Mouse (Mus musculus): Measurements from ENCODE around the gene Osbpl2. TPM values are rescaled to one million over a fixed set of nuclear protein-coding genes. Genes with fewer than 3 reads are reported as not detected.

Osbpl2 gene
- polyA plus RNA-seq, 1 experiment: 0.76 TPM

GRCm38 (mm10) chr2:180084565-180084964 is 34.5 kb upstream of the Osbpl2 start:
- H3K36me3 ChIP-seq (ENCODE audit: control insufficient read depth): peaks cover 33% of the 10 kb centered on the region
- TF ChIP-seq TAL1 (IDR thresholded peaks at IDR 0.05; ENCODE audit: low read length) (no peak), GATA1 (IDR thresholded peaks at IDR 0.05; ENCODE audit: low read length) (no peak)
- H3K9me3 ChIP-seq (ENCODE audit: control insufficient read depth, low read length): peaks cover 2% of the 10 kb centered on the region; the same call in 1 of the 2 replicates
- no peaks in the 10 kb centered on the region for H3K27me3 ChIP-seq (ENCODE audit: control insufficient read depth)
- H3K4me1 ChIP-seq (ENCODE audit: control insufficient read depth): no peaks in the 10 kb centered on the region
- H3K4me3 ChIP-seq (replicated peaks): no peak overlapping the region

- Histone ChIP-seq H3K36me3 (ENCODE audit: control insufficient read depth) (peaks cover 33% of the 10 kb centered on the region), H3K4me3 (replicated peaks) (no peak overlapping the region), H3K4me1 (ENCODE audit: control insufficient read depth) (no peaks in the 10 kb centered on the region)
Observed at GRCm38 (mm10) chr2:180085926-180086636, 33.0 kb upstream of the Osbpl2 start.

DNA sequence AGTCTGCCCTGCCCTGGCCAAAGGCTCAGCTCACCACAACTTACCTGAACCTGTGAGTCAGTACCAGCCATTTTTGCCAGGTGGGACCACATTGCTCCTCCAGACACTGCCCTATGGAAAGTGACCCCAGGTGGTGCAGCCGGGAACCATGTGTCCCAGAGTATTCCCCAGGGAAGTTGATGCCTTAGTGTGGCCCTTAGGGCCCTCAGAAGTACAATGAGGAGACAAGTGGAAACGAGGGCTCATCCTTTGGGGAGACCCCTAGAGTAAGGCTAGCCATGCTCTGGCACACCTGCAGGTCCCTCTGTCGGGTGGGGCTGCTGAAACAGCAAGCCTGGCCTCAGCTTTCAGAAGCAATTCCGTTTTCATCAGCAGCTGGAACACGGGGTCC is 32.5 kb upstream of the Osbpl2 start:
- Histone ChIP-seq H3K4me1 (ENCODE audit: control insufficient read depth) (no peaks in the 10 kb centered on the region), H3K27me3 (ENCODE audit: control insufficient read depth) (no peaks in the 10 kb centered on the region), H3K36me3 (ENCODE audit: control insufficient read depth) (peaks cover 32% of the 10 kb centered on the region), H3K9me3 (ENCODE audit: control insufficient read depth, low read length) (peaks cover 2% of the 10 kb centered on the region; the same call in 1 of the 2 replicates), H3K4me3 (replicated peaks) (no peak overlapping the region)
- no peak for TF ChIP-seq GATA1 (IDR thresholded peaks at IDR 0.05; ENCODE audit: low read length)
- TF ChIP-seq TAL1 (IDR thresholded peaks at IDR 0.05; ENCODE audit: low read length): no peak

More at GRCm38 (mm10) chr2:180085926-180086636, 33.0 kb upstream of the Osbpl2 start:
- Histone ChIP-seq H3K9me3 (ENCODE audit: control insufficient read depth, low read length) (peaks cover 2% of the 10 kb centered on the region; the same call in 1 of the 2 replicates), H3K27me3 (ENCODE audit: control insufficient read depth) (no peaks in the 10 kb centered on the region)
- TF ChIP-seq TAL1 (IDR thresholded peaks at IDR 0.05; ENCODE audit: low read length) (no peak), GATA1 (IDR thresholded peaks at IDR 0.05; ENCODE audit: low read length) (no peak)

DNA sequence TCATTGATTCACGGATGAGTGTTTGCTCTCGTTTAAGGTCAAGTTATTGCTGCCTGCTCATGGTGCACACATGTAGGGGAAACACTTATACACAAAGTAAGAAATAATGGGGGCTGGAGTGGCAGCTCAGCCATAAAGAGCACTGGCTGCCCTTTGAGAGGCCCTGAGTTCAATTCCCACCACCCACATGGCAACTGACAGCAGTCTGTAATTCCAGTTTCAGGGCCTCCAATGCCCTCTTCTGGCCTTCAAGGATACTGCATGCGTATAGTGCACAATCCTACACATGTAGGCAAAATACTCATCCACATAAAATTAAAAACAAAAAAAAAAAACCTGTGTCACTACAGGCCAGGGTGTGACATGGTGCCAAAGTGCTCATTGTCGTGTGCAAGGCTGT is 31.6 kb upstream of the Osbpl2 start:
- Histone ChIP-seq H3K36me3 (ENCODE audit: control insufficient read depth) (peaks cover 25% of the 10 kb centered on the region), H3K9me3 (ENCODE audit: control insufficient read depth, low read length) (peaks cover 2% of the 10 kb centered on the region; the same call in 1 of the 2 replicates), H3K4me3 (replicated peaks) (no peak overlapping the region), H3K4me1 (ENCODE audit: control insufficient read depth) (no peaks in the 10 kb centered on the region), H3K27me3 (ENCODE audit: control insufficient read depth) (no peaks in the 10 kb centered on the region)
- TF ChIP-seq TAL1 (IDR thresholded peaks at IDR 0.05; ENCODE audit: low read length) (no peak), GATA1 (IDR thresholded peaks at IDR 0.05; ENCODE audit: low read length) (no peak)

- peaks cover 8% of the 10 kb centered on the region for H3K36me3 ChIP-seq (ENCODE audit: control insufficient read depth)
- no peaks in the 10 kb centered on the region for H3K4me1 ChIP-seq (ENCODE audit: control insufficient read depth)
- H3K9me3 ChIP-seq (ENCODE audit: control insufficient read depth, low read length): peaks cover 2% of the 10 kb centered on the region; the same call in 1 of the 2 replicates
- H3K27me3 ChIP-seq (ENCODE audit: control insufficient read depth): no peaks in the 10 kb centered on the region; the same call in 1 of the 2 replicates
- no peak for TF ChIP-seq TAL1 (IDR thresholded peaks at IDR 0.05; ENCODE audit: low read length)
- H3K4me3 ChIP-seq (replicated peaks): no peak overlapping the region
Observed at GRCm38 (mm10) chr2:180090285-180090684, 28.8 kb upstream of the Osbpl2 start.

DNA sequence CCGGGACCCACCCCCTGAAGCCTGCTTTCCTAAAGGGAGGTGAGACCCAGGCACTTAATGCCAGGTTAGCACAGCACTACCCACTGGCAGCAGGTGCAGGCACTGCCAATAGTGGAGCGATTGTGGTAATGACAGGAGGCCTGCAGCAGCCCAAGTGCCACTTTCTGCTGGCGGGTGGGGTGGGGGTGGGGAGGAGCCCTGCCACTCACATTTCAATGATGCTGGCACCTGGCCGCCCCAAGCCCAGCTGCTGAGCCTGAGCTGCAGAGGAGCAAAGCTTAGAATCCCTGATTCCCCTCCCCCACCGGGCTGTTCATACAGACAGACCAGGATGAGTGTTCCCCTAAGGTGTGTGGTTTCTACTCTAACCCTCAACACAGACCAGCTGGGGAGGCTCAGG is 23.4 kb upstream of the Osbpl2 start:
- Histone ChIP-seq H3K4me3 (replicated peaks) (no peak overlapping the region), H3K9me3 (ENCODE audit: control insufficient read depth, low read length) (no peaks in the 10 kb centered on the region), H3K27me3 (ENCODE audit: control insufficient read depth) (peaks cover 44% of the 10 kb centered on the region), H3K4me1 (ENCODE audit: control insufficient read depth) (peaks cover 16% of the 10 kb centered on the region), H3K36me3 (ENCODE audit: control insufficient read depth) (no peaks in the 10 kb centered on the region)
- TF ChIP-seq TAL1 (IDR thresholded peaks at IDR 0.05; ENCODE audit: low read length) (no peak), GATA1 (IDR thresholded peaks at IDR 0.05; ENCODE audit: low read length) (no peak)

GRCm38 (mm10) chr2:180097585-180097984 is 21.5 kb upstream of the Osbpl2 start:
- Histone ChIP-seq H3K36me3 (ENCODE audit: control insufficient read depth) (no peaks in the 10 kb centered on the region), H3K4me1 (ENCODE audit: control insufficient read depth) (peaks cover 16% of the 10 kb centered on the region), H3K27me3 (ENCODE audit: control insufficient read depth) (peaks cover 63% of the 10 kb centered on the region), H3K9me3 (ENCODE audit: control insufficient read depth, low read length) (no peaks in the 10 kb centered on the region; the same call in 1 of the 2 replicates), H3K4me3 (replicated peaks) (no peak overlapping the region)
- TF ChIP-seq TAL1 (IDR thresholded peaks at IDR 0.05; ENCODE audit: low read length) (no peak), GATA1 (IDR thresholded peaks at IDR 0.05; ENCODE audit: low read length) (no peak)

DNA sequence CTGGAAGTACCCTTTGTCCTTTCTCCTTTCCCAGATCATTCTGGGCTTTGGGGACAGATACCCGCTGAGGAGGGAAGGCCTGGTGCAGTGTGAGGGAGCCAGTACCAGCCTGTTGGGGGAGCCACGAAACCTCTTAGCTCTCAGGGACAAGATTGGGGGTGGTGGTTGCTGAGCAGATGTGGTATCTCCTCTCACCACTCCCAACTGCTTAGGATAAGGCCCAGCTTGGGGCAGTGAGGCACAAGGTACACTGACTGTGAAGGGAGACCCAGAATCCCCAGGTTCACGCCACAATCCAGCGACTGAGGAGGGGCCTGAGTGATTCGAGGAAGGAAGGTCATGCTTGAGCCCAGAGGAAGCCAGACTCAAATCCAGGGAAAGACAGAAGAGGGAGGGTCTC is 20.9 kb upstream of the Osbpl2 start:
- Histone ChIP-seq H3K9me3 (ENCODE audit: control insufficient read depth, low read length) (no peaks in the 10 kb centered on the region; the same call in 1 of the 2 replicates), H3K4me3 (replicated peaks) (no peak overlapping the region), H3K4me1 (ENCODE audit: control insufficient read depth) (peaks cover 16% of the 10 kb centered on the region), H3K27me3 (ENCODE audit: control insufficient read depth) (peaks cover 69% of the 10 kb centered on the region), H3K36me3 (ENCODE audit: control insufficient read depth) (no peaks in the 10 kb centered on the region)
- TF ChIP-seq TAL1 (IDR thresholded peaks at IDR 0.05; ENCODE audit: low read length) (no peak), GATA1 (IDR thresholded peaks at IDR 0.05; ENCODE audit: low read length) (no peak)

- no peaks in the 10 kb centered on the region for H3K36me3 ChIP-seq (ENCODE audit: control insufficient read depth)
- no peak overlapping the region for H3K4me3 ChIP-seq (replicated peaks)
- H3K9me3 ChIP-seq (ENCODE audit: control insufficient read depth, low read length): no peaks in the 10 kb centered on the region; the same call in 1 of the 2 replicates
- H3K4me1 ChIP-seq (ENCODE audit: control insufficient read depth): peaks cover 24% of the 10 kb centered on the region
- H3K27me3 ChIP-seq (ENCODE audit: control insufficient read depth): peaks cover 83% of the 10 kb centered on the region
- TF ChIP-seq GATA1 (IDR thresholded peaks at IDR 0.05; ENCODE audit: low read length): no peak
- no peak for TF ChIP-seq TAL1 (IDR thresholded peaks at IDR 0.05; ENCODE audit: low read length)
Observed at GRCm38 (mm10) chr2:180099529-180099928, 19.6 kb upstream of the Osbpl2 start.
